16 mouse cellular contexts compared by ENCODE assay signal in the genomic region with DNA sequence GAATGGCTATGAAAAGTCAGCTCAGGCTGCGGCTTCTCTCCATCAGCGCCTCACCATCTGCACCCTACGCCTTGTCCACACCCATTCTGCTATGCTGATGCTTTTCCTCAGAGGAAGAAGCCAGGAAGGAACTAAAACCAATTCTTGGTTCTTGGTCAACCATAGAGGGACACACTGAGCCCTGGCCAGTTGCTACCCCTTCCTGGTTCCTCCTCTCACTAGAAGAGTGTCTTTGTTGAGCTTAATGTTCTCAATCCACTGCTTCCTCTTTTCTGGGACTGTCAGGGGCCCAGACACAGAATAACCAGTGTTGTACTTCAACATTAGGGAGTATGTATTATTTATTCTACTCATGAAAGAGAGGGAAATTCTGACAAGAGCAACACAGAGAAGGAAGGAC. TPM values are rescaled to one million over a fixed set of nuclear protein-coding genes. Genes with fewer than 3 reads are reported as not detected.
DNase-seq lines count a peak whose midpoint lies in the region; TF ChIP-seq lines count a peak whose summit lies in the region.
"Had no signal": no experiment of that assay in that cellular context is flagged by ENCODE, and none has a peak within 500 bp of the region (broad histone marks: within the 10 kb centered on the region; RNA-seq: fewer than 3 reads in every experiment).

No protein-coding gene starts in this region.

- no peak overlapping the region for H3K27ac ChIP-seq in heart, embryonic 10.5 days
- no peak overlapping the region for H3K27ac ChIP-seq in left cerebral cortex, adult 2 months
- H3K27ac ChIP-seq: embryonic facial prominence, embryonic 12.5 days; hindbrain, embryonic 12.5 days; limb, embryonic 15.5 days; neural tube, embryonic 15.5 days had no signal

- no peak; the same call in 1 of the 2 replicates for TF ChIP-seq CTCF in left cerebral cortex, adult 2 months (IDR thresholded peaks at IDR 0.05)

- no peaks in the 10 kb centered on the region for H3K9me3 ChIP-seq in heart, embryonic 10.5 days
- H3K9me3 ChIP-seq: embryonic facial prominence, embryonic 12.5 days; hindbrain, embryonic 12.5 days; limb, embryonic 15.5 days; neural tube, embryonic 15.5 days had no signal

- intact Hi-C loops in left cerebral cortex, adult 2 months (cut with DNase I): no loop called here

- H3K4me1 ChIP-seq in heart, embryonic 10.5 days: peaks cover 7% of the 10 kb centered on the region; the same call in 1 of the 2 replicates
- H3K4me1 ChIP-seq: embryonic facial prominence, embryonic 12.5 days; hindbrain, embryonic 12.5 days; limb, embryonic 15.5 days had no signal

- WGBS in heart, embryonic 10.5 days: 97% methylated on average over 3 of the region's 3 CpGs

- peaks cover 39% of the 10 kb centered on the region for H3K36me3 ChIP-seq in heart, embryonic 10.5 days

- H3K27me3 ChIP-seq in heart, embryonic 10.5 days (ENCODE audit: insufficient read depth, poor library complexity, severe bottlenecking): no peaks in the 10 kb centered on the region
- H3K27me3 ChIP-seq: embryonic facial prominence, embryonic 12.5 days; hindbrain, embryonic 12.5 days; limb, embryonic 15.5 days; neural tube, embryonic 15.5 days had no signal

- peak; percentile 96 for DNase-seq in heart, adult 11 months
- DNase-seq in heart, embryonic 10.5 days (ENCODE audit: low spot score): no peak
- DNase-seq in spleen, postnatal 36 days (ENCODE audit: low spot score in 2 of 2): peak; percentile 34 to 49
- DNase-seq in spleen, adult 12 weeks (ENCODE audit: low spot score): no peak
- peak; percentile 55 for DNase-seq in lung, postnatal 36 days
- no peak for DNase-seq in adrenal gland, postnatal 14 days
- no peak for DNase-seq in thymus, postnatal 25 days
- DNase-seq in left cerebral cortex, adult 2 months (ENCODE audit: extremely low spot score in 1 of 2, low spot score in 2 of 2): no peak
- DNase-seq: cerebellum, adult 11 months; gastrocnemius, postnatal 25 days; right cerebral cortex, adult 18-20 months; thymus, adult 2 months had no signal

- H3K4me3 ChIP-seq in heart, embryonic 10.5 days: no peak overlapping the region
- H3K4me3 ChIP-seq in left cerebral cortex, adult 2 months: no peak overlapping the region
- H3K4me3 ChIP-seq: embryonic facial prominence, embryonic 12.5 days; hindbrain, embryonic 12.5 days; limb, embryonic 15.5 days; neural tube, embryonic 15.5 days had no signal

RNA-seq across cellular contexts. Expression of gene Insr, which starts 28.3 kb away (rescaled TPM):
- polyA plus RNA-seq in heart, embryonic 10.5 days (2016; fragmentation: Nextera tagmentation; extraction: Ambion mirVana): 34.1 and 34.3 TPM in 2 replicates
- total RNA-seq in adrenal gland, postnatal 14 days (2021): 121 and 129 TPM in 2 replicates
- total RNA-seq in left cerebral cortex, adult 2 months (2021): 10 to 100 TPM; 50.8 to 52.0 TPM

Comparison
In these comparisons a context has a peak if more than half of its experiments do, and no peak if none do; other contexts are left out.
1. DNase-seq: peak in heart, adult 11 months (single experiment), spleen, postnatal 36 days (2 of 2) and lung, postnatal 36 days (single experiment); none in heart, embryonic 10.5 days (single experiment), spleen, adult 12 weeks (single experiment), adrenal gland, postnatal 14 days (single experiment), thymus, postnatal 25 days (single experiment) and left cerebral cortex, adult 2 months (0 of 2).